Mouse (Mus musculus): ENCODE data around the gene Paxip1.

GRCm38 (mm10) chr5:27744944-27745343 lies 46.5 kb downstream of the Paxip1 start:
- TF ChIP-seq ZNF384 (IDR thresholded peaks at IDR 0.05; ENCODE audit: low read depth, low read length): no peak
- no peak for TF ChIP-seq MAFK (IDR thresholded peaks at IDR 0.05; ENCODE audit: insufficient read depth, low read depth, low read length)

Measured in ES-E14 (cell line).